Mouse (Mus musculus) cerebellum, adult (tissue): ENCODE measurements around the gene Dicer1.

ENCODE experiments used
- ATAC-seq: cut with Nextera tagmentation; 2 replicates; pipeline ENCODE4 v1.9.2; 2017; ENCODE audit warnings: mild to moderate bottlenecking, moderate library complexity, mixed read lengths; ENCODE audit not compliant: insufficient number of reproducible peaks, low FRiP score, low TSS enrichment

Gene Dicer1

DNA sequence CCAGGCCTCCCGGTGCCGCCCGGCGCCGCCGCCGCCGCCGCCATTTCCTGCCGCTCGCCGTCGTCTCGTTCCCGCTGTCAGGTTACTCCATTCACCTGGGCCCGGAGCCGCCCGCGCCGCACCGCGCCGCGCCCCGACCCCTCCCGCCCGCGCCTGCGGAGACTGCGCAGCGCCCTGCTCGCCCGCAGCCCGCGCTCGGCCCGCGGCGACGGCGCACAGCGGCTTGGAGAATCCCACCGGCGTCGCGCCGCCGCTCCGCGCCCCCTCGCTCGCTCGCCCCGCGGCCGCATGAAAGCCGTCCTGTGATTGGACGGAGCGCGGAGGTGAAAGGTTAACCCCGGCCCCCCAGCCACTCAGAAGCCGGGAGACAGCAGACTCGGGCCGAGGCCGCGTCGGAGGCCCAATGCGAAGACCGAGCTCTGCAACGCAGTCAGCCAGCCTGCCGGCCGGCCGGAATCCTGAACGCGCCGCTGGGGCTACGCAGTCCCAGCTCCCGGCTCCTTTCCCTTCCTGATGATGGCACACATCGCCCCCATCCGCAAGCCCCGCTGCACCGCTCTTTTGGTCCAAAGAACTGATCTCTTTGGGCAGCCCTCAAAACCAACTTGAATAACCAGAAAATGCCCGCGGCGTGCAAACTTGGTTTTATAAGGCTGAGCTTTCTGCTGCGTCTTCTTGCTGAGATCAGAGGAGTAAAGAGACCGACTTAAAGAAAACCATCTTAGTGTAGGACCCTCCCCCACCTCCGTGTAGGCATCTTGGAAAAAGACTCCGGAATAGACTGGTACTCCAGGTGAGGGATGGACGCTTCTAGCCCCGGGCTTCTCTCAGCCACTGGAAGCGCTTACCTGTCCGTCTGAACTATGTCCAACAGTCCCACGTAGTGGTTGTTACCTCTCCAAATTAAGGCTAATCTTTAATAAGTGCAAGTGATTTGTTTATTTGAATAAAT is at the start of gene Dicer1:
Gene Dicer1, minus strand, starts transcription at position 139 of the 952 bp plus-strand sequence.
- peak; percentile 93 for ATAC-seq

DNA sequence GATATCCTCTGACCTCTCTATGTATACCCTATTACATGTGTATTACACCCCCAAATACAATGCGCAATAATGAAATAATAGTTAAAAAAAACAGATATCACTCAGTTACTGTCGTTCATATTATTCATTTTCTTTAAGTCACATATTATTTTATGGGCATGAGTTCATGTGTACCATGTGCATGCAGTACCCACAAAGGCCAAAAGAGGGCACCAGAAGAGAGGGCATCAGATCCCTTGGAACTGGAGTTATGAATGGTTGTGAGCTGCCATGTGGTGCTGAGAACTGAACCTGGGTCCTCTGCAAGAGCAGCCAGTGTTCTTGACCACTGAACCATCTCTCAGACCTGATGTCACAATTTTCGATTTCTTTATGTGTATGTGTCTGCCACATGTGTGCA is 47.6 kb upstream of the Dicer1 start:
- no peak for ATAC-seq

DNA sequence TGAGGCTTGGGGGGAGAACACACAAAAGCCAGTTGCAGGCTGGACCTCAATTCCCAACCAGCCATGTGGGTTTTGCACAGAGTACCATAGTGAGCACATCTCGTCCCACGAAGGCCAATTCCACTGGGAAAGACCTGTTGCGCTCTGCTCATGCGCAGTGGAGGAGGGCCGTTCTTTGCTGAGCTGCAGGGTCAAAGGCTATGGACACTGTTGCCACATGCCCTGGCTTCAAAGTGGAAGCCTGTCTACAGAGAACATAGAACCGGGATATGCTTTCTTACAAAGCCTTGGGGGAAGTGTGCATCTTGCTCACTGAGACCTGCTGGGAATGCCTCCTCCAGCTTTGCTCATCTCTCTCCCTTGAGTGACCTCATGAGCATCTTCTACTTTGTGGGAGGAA is 46.2 kb upstream of the Dicer1 start:
- ATAC-seq, result no peak

DNA sequence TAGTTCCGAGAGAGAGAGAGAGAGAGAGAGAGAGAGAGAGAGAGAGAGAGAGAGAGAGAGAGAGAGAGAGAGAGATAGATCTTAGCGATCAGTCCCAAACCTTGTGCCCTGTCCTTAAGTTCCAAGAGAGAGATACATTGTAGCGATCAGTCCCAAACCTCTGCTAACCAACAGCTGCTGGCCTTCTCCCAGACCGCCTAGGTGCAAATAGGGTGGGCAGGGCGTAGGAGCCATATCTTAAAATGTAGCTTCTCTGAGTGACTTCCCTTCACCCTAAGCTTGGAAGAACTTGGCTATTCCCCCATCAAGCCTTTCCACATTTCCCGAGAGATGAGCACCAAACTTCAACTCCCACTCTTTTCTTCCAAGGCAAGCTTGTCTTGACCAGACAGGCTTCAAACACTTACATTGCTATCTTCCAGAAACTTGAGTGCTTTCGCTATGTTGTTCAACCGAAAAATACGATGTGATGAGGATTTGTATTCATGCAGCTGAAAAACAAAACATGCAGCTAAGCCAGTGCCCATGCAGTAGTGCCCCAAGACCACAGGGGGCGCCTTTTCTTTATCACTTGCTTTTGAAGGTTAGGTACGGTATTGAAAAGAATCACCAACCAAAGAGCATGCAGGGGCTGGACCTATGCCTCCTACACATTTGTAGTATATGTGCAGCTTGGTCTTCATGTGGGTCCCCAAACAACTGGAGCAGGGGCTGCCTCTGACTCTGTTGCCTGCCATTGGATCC is 45.1 kb upstream of the Dicer1 start:
- ATAC-seq, result no peak

- no peak for ATAC-seq
Measured at GRCm38 (mm10) chr12:104794957-104795356, 43.2 kb upstream of the Dicer1 start.

- no peak for ATAC-seq
Measured at GRCm38 (mm10) chr12:104793486-104793885, 41.7 kb upstream of the Dicer1 start.

GRCm38 (mm10) chr12:104777603-104778002 is 25.9 kb upstream of the Dicer1 start:
- ATAC-seq, result no peak

GRCm38 (mm10) chr12:104771941-104772340 is 20.2 kb upstream of the Dicer1 start:
- no peak for ATAC-seq

DNA sequence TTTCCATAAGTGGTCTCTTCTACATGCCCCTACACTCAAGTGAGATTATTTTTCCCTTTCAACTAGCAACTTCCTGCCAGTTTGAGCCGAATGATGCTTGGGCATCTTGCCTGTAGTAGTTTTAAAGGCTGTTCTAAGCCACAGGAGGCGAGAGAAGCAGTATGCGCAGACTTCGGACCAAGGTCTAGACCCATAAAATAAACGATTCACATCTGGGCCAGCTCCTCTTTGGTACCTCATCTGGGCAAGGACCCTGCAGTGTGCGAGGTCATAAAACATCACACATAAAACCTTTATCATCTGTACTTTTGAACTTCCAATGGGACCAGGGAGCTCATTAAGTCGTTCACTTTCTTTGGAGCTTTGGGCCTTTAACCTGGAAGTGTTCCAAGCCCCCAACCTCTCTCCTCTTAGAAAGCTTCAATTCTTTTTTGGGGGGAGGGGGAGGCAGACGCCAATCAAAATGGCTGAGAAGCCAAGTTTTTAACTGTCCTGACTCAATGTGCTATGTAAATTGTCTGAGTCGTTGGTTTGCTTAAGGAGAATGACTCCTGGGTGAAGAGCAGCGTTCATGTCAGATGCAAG is 17.5 kb upstream of the Dicer1 start:
- no peak for ATAC-seq

- no peak for ATAC-seq
Measured at GRCm38 (mm10) chr12:104767183-104767582, 15.4 kb upstream of the Dicer1 start.

- no peak for ATAC-seq
Measured at GRCm38 (mm10) chr12:104765761-104766160, 14.0 kb upstream of the Dicer1 start.

DNA sequence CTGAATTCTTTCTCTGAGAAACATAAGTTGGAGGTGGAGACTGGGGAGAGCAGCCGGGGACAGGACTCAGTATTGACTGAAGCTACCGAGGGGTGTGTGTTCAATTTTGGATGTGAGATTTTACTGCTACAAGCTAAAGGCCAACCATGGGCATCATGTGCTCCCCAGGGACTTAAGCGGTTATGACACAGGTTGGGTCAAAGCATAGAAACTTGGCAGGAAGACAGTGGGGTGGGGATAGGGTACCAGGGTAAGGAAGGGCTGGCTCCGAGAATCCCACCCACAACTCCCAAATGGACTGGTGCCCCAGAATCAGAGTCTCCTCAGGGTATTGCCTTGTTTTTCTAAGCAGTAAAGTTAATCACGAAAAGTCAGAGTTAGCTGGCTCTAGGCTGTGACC is 13.4 kb upstream of the Dicer1 start:
- ATAC-seq, result no peak

DNA sequence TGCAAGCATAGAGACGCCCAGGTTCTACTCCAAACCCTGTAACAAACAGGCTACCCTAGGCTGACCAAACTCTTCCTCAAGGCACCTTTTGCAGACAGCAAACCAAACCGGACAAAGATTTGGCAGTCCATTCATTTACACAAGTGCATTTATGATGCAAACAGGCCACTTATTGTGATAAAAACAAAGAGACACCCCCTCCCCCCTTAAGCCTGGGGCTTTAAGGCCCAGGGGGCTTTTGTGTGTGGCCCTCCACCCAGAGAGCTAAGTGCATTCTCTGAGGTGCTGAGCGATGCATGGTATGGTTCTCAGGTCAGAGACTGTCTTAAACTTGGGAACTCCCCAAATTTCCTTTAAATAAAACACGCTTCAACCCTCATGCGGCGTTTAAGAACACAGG is 12.2 kb upstream of the Dicer1 start:
- no peak for ATAC-seq

- ATAC-seq, result no peak
Measured at GRCm38 (mm10) chr12:104761411-104761810, 9.7 kb upstream of the Dicer1 start.

- no peak for ATAC-seq
Measured at GRCm38 (mm10) chr12:104758066-104758465, 6.3 kb upstream of the Dicer1 start.

DNA sequence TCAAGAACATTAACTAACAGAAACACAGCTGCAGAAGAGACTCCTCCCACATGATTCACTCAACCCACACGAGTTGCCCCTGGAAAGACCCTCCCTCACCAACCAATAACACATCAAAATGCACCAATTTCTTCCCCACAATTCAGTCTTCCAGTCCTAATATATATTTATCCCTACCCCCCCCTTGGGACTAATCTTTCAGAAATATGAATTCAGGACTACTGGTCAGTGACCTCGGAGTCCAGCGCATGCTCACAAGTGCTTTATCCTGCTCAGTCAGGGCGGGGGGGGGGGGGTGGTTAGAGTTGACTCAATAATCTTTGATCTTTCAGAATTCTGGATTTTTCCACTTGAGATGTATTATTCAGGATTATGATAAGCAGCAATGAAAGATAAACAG is 1.9 kb upstream of the Dicer1 start:
- no peak for ATAC-seq

GRCm38 (mm10) chr12:104751331-104751813 is 380 bp downstream of the Dicer1 start:
- ATAC-seq, result peak; percentile 4; the same call in 1 of the 2 replicates

DNA sequence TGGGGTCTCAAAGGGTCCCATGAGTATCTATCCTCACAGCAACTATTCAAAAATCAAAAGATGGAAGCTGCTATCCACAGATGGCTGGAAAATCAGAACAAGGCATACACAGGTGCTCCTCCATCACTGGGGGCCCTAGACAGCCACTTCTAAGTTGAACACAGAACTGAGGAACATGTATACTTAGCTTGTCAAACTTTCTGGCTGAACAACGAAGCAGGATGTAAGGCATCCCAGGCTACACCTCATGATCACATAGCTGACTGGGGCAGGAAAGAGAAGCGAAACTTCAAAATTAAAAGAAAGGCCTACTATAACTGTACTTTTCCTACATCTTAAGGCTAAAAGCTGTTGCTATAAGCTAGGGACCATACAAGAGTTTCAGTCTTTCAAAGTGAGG is 2.8 kb downstream of the Dicer1 start:
- ATAC-seq, result no peak

GRCm38 (mm10) chr12:104747252-104747651 is 4.5 kb downstream of the Dicer1 start:
- ATAC-seq, result no peak

DNA sequence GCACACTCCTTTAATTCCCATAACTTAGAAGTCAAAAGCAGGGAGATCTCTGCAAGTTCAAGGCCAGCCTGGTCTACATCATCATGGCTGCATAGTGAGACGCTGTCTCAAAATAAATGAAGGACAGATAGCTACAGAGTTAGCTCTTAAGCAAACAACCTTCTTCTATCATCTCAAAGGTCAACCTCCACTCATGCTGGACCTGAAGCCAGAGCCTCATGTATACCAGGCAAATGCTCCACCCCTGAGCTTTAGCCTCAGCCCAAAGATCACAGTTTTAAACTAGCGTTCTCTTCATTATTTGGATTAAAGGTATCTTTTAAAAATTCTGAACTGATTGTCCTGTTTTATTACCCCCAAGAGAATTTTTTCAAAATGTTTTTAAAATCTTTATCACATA is 5.2 kb downstream of the Dicer1 start:
- ATAC-seq, result no peak

- ATAC-seq, result no peak
Measured at GRCm38 (mm10) chr12:104743687-104744086, 8.1 kb downstream of the Dicer1 start.
